Mouse (Mus musculus) R1 (cell line): Measurements from ENCODE around the gene Zdhhc13.

Source experiments
- DNase-seq: peaks from one replicate; pipeline ENCODE4 v3.0.0-alpha.2; 2018; ENCODE audit warnings: low read depth, low spot score

Gene Zdhhc13

DNA sequence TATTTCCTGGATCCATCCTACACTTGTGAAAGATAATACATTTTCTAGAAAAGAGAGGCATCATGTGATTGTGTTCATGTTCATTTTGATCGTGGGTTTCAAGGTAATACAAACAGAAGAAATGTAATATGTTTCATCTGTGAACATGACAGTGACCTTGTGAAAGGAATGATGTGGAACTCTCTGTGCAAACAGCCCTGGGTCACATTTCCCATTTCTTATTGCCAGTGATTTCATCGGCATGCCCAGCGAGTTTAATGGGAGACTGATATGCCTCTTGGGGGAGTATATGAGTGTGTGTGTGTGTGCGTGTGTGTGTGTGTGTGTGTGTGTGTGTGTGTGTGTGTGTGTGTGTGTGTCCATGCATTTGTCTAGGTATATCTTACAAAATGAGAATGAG lies 52.7 kb downstream of the Zdhhc13 start:
- DNase-seq, result no peak

DNA sequence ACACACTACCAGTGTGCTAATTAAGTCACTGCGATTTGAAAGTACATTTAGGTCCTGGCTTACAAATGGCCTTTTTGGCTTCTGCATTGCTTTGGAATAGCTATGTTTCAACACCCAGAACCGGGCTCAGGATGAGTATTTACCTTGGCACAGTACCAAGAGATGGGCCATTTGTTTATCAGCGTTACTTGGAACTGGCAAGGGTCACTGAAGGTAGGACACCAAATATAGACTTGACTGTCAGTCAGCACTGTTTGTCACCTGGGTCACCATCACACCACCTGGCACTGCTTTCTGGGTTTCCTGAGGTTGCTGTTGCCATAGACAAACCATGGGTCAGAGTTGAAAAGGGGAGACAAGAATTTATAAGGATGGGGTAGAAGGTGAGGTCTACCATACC lies 53.5 kb downstream of the Zdhhc13 start:
- DNase-seq, result no peak

DNA sequence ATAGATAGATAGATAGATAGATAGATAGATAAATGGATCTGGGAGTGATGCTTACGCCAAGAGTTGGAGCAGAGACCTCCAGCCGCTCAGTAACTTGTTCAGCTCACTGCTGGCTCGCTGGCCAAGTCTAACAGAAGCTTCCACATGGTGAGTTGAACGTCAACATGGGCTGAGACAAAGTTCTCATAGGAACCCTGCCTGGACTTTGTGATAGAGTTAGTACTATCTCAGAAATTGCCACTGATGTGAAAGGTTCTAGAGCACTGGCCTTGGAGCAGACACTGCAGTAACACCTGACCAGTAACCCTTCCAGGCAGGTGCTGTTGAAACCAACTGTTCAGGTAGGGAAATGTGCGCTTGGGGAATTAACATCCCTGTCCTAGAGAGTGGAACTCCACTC lies 54.7 kb downstream of the Zdhhc13 start:
- no peak for DNase-seq

- DNase-seq, result no peak
Measured at GRCm38 (mm10) chr7:48845213-48845973, 56.6 kb downstream of the Zdhhc13 start.

- no peak for DNase-seq
Measured at GRCm38 (mm10) chr7:48846755-48847154, 58.0 kb downstream of the Zdhhc13 start.

DNA sequence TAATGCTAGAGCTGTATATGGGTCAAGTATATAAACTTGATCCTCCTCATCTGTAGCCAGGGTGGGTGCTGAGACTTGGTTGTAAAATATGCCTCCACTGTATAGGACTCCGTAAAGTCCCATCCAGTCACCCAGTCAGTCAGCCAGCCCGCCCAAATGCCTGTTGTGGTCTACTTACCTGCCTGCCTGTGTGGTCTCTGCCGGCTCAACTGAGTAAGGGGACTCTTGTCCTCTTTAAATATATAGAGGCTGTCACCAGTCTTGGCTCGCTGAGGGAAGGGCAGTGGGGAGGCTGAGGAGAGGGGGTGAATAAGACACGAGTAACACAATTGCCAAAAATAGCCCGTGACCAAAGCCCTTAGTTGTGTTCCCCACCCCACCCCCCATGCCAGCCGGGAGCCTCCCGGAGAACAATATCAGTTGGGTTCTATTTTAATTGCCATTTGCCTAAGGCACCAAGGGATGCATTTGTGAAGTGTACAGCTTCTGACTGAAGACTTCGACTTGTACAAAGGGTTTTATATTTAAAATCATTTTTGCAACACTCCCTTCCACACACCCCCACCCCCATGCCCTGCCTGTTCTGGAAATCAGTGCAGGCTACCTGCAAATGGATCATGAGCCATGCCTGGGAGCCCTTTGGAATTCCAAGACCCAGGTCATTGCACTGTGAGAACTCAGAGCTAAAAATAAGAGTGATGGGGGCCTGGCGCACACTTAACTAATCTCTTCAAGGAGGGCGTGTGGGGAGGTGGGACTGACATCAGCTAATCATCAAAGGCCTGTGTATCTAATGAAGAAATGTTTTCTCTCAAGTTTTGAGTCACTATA lies 59.2 kb downstream of the Zdhhc13 start, which contains the start of gene Csrp3:
TSS of gene Csrp3 (minus strand) at position 214 of the 831 bp plus-strand sequence.
- no peak for DNase-seq

GRCm38 (mm10) chr7:48851529-48852104 lies 62.8 kb downstream of the Zdhhc13 start:
- no peak for DNase-seq

GRCm38 (mm10) chr7:48853496-48853895 lies 64.7 kb downstream of the Zdhhc13 start:
- no peak for DNase-seq

DNA sequence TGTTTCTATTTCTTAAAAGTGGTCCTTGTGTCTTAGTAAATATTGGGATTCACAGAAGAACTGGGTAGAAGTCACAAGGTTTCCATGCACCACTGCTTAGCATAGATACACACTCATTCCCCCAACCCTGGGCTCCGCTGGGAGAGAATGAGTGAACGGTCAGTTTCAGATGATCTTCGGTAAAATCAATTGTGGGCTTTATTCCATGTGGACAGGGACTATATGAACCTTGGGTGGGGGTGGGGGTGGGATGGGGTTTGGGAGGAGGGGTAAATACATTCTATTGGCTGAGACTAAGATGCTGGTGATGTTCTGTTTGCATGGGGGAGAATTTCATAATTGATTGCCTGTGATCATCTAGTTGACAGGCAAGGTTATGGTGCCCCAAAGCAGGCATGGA lies 66.7 kb downstream of the Zdhhc13 start:
- no peak for DNase-seq

GRCm38 (mm10) chr7:48858257-48858656 lies 69.5 kb downstream of the Zdhhc13 start:
- no peak for DNase-seq

GRCm38 (mm10) chr7:48859362-48859761 lies 70.6 kb downstream of the Zdhhc13 start:
- no peak for DNase-seq

DNA sequence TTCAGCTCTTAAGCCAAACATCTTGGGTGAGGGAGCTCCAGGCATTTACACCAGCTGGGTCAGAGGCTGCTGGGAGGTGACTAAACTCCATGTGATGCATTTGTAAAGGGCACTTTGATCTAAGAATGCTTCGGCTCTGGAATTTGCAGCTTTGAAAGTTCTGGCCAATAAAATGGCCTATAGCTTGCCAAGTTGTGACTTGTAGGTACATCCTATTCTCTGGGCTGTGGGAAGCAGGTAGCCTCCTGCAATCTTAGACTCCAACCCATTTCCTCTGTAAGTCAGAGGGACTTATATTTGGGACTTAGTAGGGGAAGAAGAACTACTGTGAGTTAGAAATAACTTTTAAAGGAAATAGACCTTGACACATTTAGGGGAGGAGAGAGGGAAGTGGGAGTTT lies 72.1 kb downstream of the Zdhhc13 start:
- no peak for DNase-seq

GRCm38 (mm10) chr7:48861796-48862195 lies 73.0 kb downstream of the Zdhhc13 start:
- DNase-seq, result no peak

- DNase-seq, result no peak
Measured at GRCm38 (mm10) chr7:48864199-48864598, 75.4 kb downstream of the Zdhhc13 start.

GRCm38 (mm10) chr7:48864671-48865458 lies 76.1 kb downstream of the Zdhhc13 start:
- DNase-seq, result no peak

DNA sequence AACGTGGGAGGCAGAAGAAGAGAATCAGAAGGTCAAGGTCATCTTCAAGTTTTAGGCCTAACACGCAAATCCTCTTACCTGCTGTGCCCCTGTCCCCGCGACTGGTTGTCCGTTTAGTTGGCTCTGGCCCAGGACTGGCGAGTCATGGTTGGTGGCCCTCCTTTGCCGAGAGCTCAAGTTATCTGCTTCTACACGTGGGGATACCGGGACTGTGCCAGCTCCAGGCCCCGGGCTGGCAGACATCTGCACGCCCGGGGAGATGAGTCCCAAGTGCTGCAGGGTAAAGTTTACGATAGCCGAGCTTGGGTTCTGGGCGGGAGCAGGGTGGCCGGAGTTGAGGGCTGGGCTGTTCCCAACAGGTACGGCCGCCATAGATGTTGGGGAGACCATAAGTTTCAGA lies 78.8 kb downstream of the Zdhhc13 start:
- no peak for DNase-seq

- DNase-seq, result no peak
Measured at GRCm38 (mm10) chr7:48870144-48870543, 81.3 kb downstream of the Zdhhc13 start.

GRCm38 (mm10) chr7:48870579-48871180 lies 81.9 kb downstream of the Zdhhc13 start:
- peak; percentile 32 for DNase-seq

GRCm38 (mm10) chr7:48871292-48871691 lies 82.5 kb downstream of the Zdhhc13 start:
- no peak for DNase-seq

GRCm38 (mm10) chr7:48875096-48875495 lies 86.3 kb downstream of the Zdhhc13 start:
- DNase-seq, result no peak

GRCm38 (mm10) chr7:48876526-48876925 lies 87.7 kb downstream of the Zdhhc13 start:
- DNase-seq, result peak; percentile 85
